Mouse (Mus musculus) retina, adult 2 months (tissue): Measurements from ENCODE around the gene Arid5a.

Experiments
- DNase-seq: peaks from one replicate; pipeline ENCODE4 v3.0.0-alpha.2; 2012; ENCODE audit warnings: low read depth, low spot score

Gene Arid5a

GRCm38 (mm10) chr1:36325900-36326321 lies 18.4 kb downstream of the Arid5a start:
- DNase-seq: no peak

GRCm38 (mm10) chr1:36326815-36327214 lies 19.3 kb downstream of the Arid5a start:
- DNase-seq: no peak

GRCm38 (mm10) chr1:36331743-36332142 lies 24.2 kb downstream of the Arid5a start:
- no peak for DNase-seq

- peak; percentile 11 for DNase-seq
These were observed 25.7 kb downstream of the Arid5a start for GRCm38 (mm10) chr1:36332955-36333887.

GRCm38 (mm10) chr1:36342547-36342946 lies 35.0 kb downstream of the Arid5a start:
- no peak for DNase-seq

GRCm38 (mm10) chr1:36352351-36352750 lies 44.8 kb downstream of the Arid5a start:
- DNase-seq: no peak

GRCm38 (mm10) chr1:36356955-36357695 lies 49.6 kb downstream of the Arid5a start:
- DNase-seq: no peak

- DNase-seq: no peak
These were observed 60.2 kb downstream of the Arid5a start for GRCm38 (mm10) chr1:36367698-36368097.

GRCm38 (mm10) chr1:36368112-36368968 lies 60.8 kb downstream of the Arid5a start:
- DNase-seq: no peak

GRCm38 (mm10) chr1:36368969-36369645 lies 61.6 kb downstream of the Arid5a start, which contains the start of gene Kansl3:
Kansl3 (minus strand) TSS chr1:36369181.
- peak; percentile 85 for DNase-seq

GRCm38 (mm10) chr1:36370918-36371317 lies 63.4 kb downstream of the Arid5a start:
- no peak for DNase-seq

- DNase-seq: no peak
These were observed 64.7 kb downstream of the Arid5a start, which contains the start of gene Fer1l5 for GRCm38 (mm10) chr1:36371934-36372845. Fer1l5 (plus strand) TSS chr1:36372291.
